In the genomic region with DNA sequence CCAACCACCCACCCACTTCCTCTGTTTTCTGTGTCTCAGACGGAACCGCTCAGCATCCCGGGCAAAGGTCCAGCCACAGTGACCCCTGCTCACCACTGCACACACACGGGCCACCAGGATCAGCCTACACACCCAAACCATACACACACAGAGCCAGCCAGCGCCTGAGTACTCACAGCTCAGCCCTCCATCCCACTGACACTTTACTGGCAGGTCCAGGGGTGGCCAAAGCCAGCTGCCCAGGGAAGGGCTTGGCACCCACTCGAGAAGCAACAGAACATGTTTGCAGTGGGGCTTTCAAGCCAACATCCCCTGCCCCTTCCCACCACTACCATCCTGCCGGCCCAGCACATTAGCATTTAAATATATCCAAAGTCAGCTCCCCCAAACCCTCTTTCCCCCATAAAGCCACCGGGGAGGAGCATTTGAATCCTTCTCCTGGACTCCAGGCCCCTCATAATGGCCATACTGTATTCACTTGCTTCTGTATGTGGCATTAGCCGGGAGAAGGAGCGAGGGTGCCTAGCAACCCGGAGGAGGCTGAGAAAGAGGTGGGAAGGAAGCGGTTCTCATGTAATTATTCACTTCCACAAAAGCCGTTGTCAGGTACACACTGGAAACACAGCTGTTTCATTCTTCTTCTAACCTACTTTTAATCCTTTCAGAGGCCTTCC, we compare ENCODE assay signal across 11 mouse cellular contexts.
DNase-seq lines count a peak whose midpoint lies in the region; ATAC-seq and TF ChIP-seq lines count a peak whose summit lies in the region.
"Had no signal": no experiment of that assay in that cellular context is flagged by ENCODE, and none has a peak within 500 bp of the region (broad histone marks: within the 10 kb centered on the region; RNA-seq: fewer than 3 reads in every experiment).

No protein-coding gene starts in this region.

- H3K4me1 ChIP-seq in embryonic facial prominence, embryonic 15.5 days = no peaks in the 10 kb centered on the region
- H3K4me1 ChIP-seq in hindbrain, embryonic 15.5 days (replicated peaks) = peaks cover 25% of the 10 kb centered on the region
- H3K4me1 ChIP-seq in neural tube, embryonic 12.5 days = peaks cover 21% of the 10 kb centered on the region
- no peaks in the 10 kb centered on the region for H3K4me1 ChIP-seq in heart, adult 2 months (ENCODE audit: control insufficient read depth, insufficient read depth, low read length)
- H3K4me1 ChIP-seq: megakaryocyte, embryonic 14.5 days had no signal

- H3K9ac ChIP-seq in embryonic facial prominence, embryonic 15.5 days = no peak overlapping the region
- H3K9ac ChIP-seq in hindbrain, embryonic 15.5 days = no peak overlapping the region
- no peak overlapping the region for H3K9ac ChIP-seq in neural tube, embryonic 12.5 days
- no peak overlapping the region for H3K9ac ChIP-seq in heart, adult 2 months (ENCODE audit: low read depth, low read length)

- no peaks in the 10 kb centered on the region for H3K79me2 ChIP-seq in heart, adult 2 months (replicated peaks; ENCODE audit: control insufficient read depth, insufficient read depth, low read length)

- ATAC-seq in embryonic facial prominence, embryonic 15.5 days (ENCODE audit: insufficient number of reproducible peaks, low FRiP score, low TSS enrichment, low read depth) = 0 out of 2 replicates have a peak, but pooled peaks have one; percentile 34
- peak; percentile 92 for ATAC-seq in hindbrain, embryonic 15.5 days (ENCODE audit: low FRiP score, low read depth)
- peak; percentile 89 for ATAC-seq in neural tube, embryonic 12.5 days (ENCODE audit: low FRiP score, low read depth)

- H3K27me3 ChIP-seq in embryonic facial prominence, embryonic 15.5 days = no peaks in the 10 kb centered on the region; the same call in none of the 2 replicates
- H3K27me3 ChIP-seq in hindbrain, embryonic 15.5 days = no peaks in the 10 kb centered on the region
- peaks cover 4% of the 10 kb centered on the region for H3K27me3 ChIP-seq in neural tube, embryonic 12.5 days (replicated peaks)
- no peaks in the 10 kb centered on the region for H3K27me3 ChIP-seq in heart, adult 2 months (ENCODE audit: control insufficient read depth, insufficient read depth, low read length)

- H3K4me2 ChIP-seq in embryonic facial prominence, embryonic 15.5 days (replicated peaks) = no peak overlapping the region
- H3K4me2 ChIP-seq in hindbrain, embryonic 15.5 days = no peak overlapping the region
- 0 out of 2 replicates have a peak overlapping the region, but pooled peaks have one; percentile 18 for H3K4me2 ChIP-seq in neural tube, embryonic 12.5 days (replicated peaks)

- 64% methylated on average over 13 of the region's 13 CpGs for WGBS in embryonic facial prominence, embryonic 15.5 days
- WGBS in hindbrain, embryonic 15.5 days = 22% methylated on average over 13 of the region's 13 CpGs
- WGBS in neural tube, embryonic 12.5 days = 28% methylated on average over 13 of the region's 13 CpGs
- WGBS in heart, adult 2 months = 49% methylated on average over 13 of the region's 13 CpGs

- H3K27ac ChIP-seq in embryonic facial prominence, embryonic 15.5 days (replicated peaks) = no peak overlapping the region
- H3K27ac ChIP-seq in hindbrain, embryonic 15.5 days (replicated peaks) = peak overlapping the region; percentile 73
- peak overlapping the region; percentile 50; the same call in 1 of the 2 replicates for H3K27ac ChIP-seq in neural tube, embryonic 12.5 days
- no peak overlapping the region for H3K27ac ChIP-seq in heart, adult 2 months

- H3K4me3 ChIP-seq in embryonic facial prominence, embryonic 15.5 days (replicated peaks) = no peak overlapping the region
- no peak overlapping the region for H3K4me3 ChIP-seq in hindbrain, embryonic 15.5 days
- no peak overlapping the region for H3K4me3 ChIP-seq in neural tube, embryonic 12.5 days
- H3K4me3 ChIP-seq in heart, adult 2 months = no peak overlapping the region
- H3K4me3 ChIP-seq: megakaryocyte, embryonic 14.5 days had no signal

- no peak for TF ChIP-seq EP300 in heart, adult 2 months (IDR thresholded peaks at IDR 0.05; ENCODE audit: insufficient read depth, low read depth, low read length)

- intact Hi-C loops in heart, adult 2 months (cut with DNase I) = no loop called here

- H3K9me3 ChIP-seq in embryonic facial prominence, embryonic 15.5 days (replicated peaks) = no peaks in the 10 kb centered on the region
- no peaks in the 10 kb centered on the region for H3K9me3 ChIP-seq in hindbrain, embryonic 15.5 days
- no peaks in the 10 kb centered on the region for H3K9me3 ChIP-seq in neural tube, embryonic 12.5 days
- H3K9me3 ChIP-seq: megakaryocyte, embryonic 14.5 days had no signal

- TF ChIP-seq POLR2A in heart, adult 2 months (IDR thresholded peaks at IDR 0.05; ENCODE audit: insufficient read depth, low read depth, low read length) = no peak

- H3K36me3 ChIP-seq in embryonic facial prominence, embryonic 15.5 days = no peaks in the 10 kb centered on the region
- no peaks in the 10 kb centered on the region for H3K36me3 ChIP-seq in hindbrain, embryonic 15.5 days
- H3K36me3 ChIP-seq in neural tube, embryonic 12.5 days = no peaks in the 10 kb centered on the region
- H3K36me3 ChIP-seq in heart, adult 2 months (ENCODE audit: control insufficient read depth, insufficient read depth, low read length) = no peaks in the 10 kb centered on the region

- DNase-seq in brain, adult 2 months (ENCODE audit: low read depth, low spot score) = peak; percentile 77
- DNase-seq in urinary bladder, postnatal 14 days (ENCODE audit: low spot score) = no peak
- no peak for DNase-seq in B cell, adult 2 months
- DNase-seq in heart, adult 2 months = no peak
- DNase-seq: cerebellum, adult 9-11 months; liver; thymus, postnatal 25 days had no signal

- no peak for TF ChIP-seq CTCF in heart, adult 2 months (IDR thresholded peaks at IDR 0.05)

Comparison
In these comparisons a context has a peak if more than half of its experiments do, and no peak if none do; other contexts are left out.
1. ATAC-seq: peak in every context shown above with its lines; median percentile 92 in hindbrain, embryonic 15.5 days; 89 in neural tube, embryonic 12.5 days; 34 in embryonic facial prominence, embryonic 15.5 days.
2. H3K27ac ChIP-seq: peak in hindbrain, embryonic 15.5 days (single experiment) and neural tube, embryonic 12.5 days (single experiment); none in embryonic facial prominence, embryonic 15.5 days (single experiment) and heart, adult 2 months (single experiment).